Mouse (Mus musculus) heart, adult 2 months (tissue): ENCODE measurements around the gene Kcnh1.

Experiments used
- CTCF ChIP-seq: fragments of 200-600 bp; IDR thresholded peaks from 2 replicates; pipeline ENCODE4 v1.8.1; 2022; ENCODE audit warnings: antibody characterized with exemption, mild to moderate bottlenecking, moderate library complexity
- POLR2A ChIP-seq: fragments of 200-500 bp; IDR thresholded peaks from 2 replicates; pipeline ENCODE4 v1.6.1; 2011; ENCODE audit warnings: mild to moderate bottlenecking, low read depth, low read length, control low read depth; ENCODE audit not compliant: insufficient read depth

DNA sequence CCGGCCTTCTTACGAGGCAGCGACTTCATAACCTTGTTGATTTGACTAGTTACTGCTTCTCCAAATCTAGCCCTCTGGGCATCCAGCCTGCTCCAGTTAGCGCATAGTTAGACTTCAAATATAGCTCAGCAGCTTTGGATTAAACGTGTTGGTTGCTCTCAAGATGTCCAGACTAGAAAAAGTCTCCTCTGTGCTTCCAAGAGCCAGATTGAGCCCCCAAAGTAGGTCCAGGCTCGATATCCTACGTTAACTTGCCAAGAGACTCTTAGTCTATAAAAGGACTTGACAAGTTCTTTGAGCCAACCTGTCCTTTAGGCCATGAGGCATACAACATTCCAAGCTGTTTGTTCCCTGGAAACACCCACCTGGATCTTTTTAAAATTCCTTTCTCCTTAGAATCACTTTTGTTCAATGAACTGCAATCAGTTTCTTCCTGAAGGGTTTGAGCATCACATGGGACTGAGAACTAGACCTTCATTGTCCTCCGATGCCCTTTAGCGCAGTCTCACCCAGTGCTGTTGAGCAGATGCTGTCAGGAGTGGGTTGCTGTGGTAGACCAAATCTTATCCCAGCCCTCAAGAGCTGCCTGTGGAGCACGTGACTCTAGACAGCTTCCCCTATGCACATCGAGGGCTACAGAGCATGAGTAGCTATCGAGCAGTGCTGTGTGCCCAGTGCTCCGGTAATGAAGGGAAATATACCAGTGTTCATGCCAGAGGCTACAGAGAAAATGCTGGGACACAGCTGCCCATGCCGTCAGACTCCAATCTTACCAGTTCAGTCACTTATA lies 231.0 kb downstream of the Kcnh1 start:
- TF ChIP-seq POLR2A (no peak), CTCF (no peak)
